Mouse (Mus musculus) fibroblast of lung, adult 2 months (primary cell): Measurements from ENCODE around the gene Tbx22.

ENCODE experiments used
- DNase-seq: peaks from one replicate; pipeline ENCODE4 v3.0.0-alpha.2; 2011; ENCODE audit warnings: low read depth

Tbx22 gene

GRCm38 (mm10) chrX:107667664-107668063 lies at the start of gene Tbx22:
Tbx22 (plus strand) TSS chrX:107667964.
- no peak for DNase-seq

- no peak for DNase-seq
Observed at GRCm38 (mm10) chrX:107668677-107669076, 913 bp downstream of the Tbx22 start.

- no peak for DNase-seq
Observed at GRCm38 (mm10) chrX:107679203-107679602, 11.4 kb downstream of the Tbx22 start.

GRCm38 (mm10) chrX:107708584-107708983 lies 40.8 kb downstream of the Tbx22 start:
- no peak for DNase-seq

- DNase-seq = no peak
Observed at GRCm38 (mm10) chrX:107723541-107723940, 55.8 kb downstream of the Tbx22 start.
